Mouse (Mus musculus): ENCODE measurements around the gene Zfp809.

DNA sequence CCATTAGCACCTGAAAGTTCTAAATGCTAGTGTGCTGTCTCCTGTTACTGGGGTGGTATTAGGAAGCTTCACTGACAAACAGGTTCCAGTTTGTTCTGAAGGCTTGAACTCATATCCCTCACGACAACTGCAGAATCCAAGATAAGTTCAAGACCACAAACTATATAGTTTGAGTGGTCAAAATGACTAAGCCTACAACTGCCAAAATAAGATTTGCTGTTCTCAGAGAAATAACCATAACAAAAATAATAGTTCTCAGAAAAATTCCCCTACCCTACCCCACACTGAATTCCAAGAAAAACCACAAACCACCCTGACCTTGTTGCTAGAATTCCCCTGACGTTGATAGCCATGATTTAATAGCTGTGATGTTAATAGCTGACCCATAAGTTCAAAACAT is 11.0 kb upstream of the Zfp809 start:
- TF ChIP-seq CTCF (IDR thresholded peaks at IDR 0.05; ENCODE audit: low read depth) (no peak), EP300 (IDR thresholded peaks at IDR 0.05; ENCODE audit: low read depth) (no peak)
